Mouse (Mus musculus): ENCODE measurements around the gene Nudt2.

DNA sequence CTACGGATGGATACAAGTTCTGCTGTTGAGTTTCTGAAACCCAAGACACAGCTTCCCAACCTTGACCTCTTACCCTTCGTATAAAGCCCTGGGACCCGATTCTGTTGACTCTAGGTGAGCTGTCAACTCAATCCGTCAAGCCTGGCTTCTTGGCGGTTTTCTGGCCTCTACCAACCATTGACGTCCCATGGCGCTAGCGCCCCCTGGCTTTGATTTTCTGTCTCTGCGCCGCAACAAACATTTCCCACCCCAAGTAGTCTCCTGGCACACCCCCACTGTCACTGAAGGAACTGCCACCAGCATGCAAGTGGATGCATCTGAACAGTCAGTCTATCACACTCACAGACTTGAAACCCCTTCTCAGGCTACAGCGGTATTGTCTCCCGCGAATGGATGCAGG lies 41.2 kb downstream of the Nudt2 start:
- TF ChIP-seq CTCF (IDR thresholded peaks at IDR 0.05) (peak; percentile 69), EP300 (IDR thresholded peaks at IDR 0.05; ENCODE audit: insufficient read depth, low read depth, low read length) (no peak)
